Mouse (Mus musculus) hindbrain, embryonic 10.5 days (tissue): ENCODE measurements at regions not wholly inside any gene's neighbourhood (a gene's known extent, or its start where the extent isn't known, plus 50 kb on each side); places are given as distances from the start of the nearest gene placed in this dataset.
A peak's percentile ranks its signal among the peaks of the same experiment; 100 is the strongest.

Experiments
- DNase-seq: peaks from one replicate; pipeline ENCODE4 v3.0.0-alpha.2; 2017; ENCODE audit warnings: low spot score
- H3K27ac ChIP-seq: fragments of 300-500 bp; sonication (generic); 2 replicates; pipeline ENCODE4 v1.5.1; 2016; ENCODE audit warnings: mild to moderate bottlenecking, moderate library complexity
- H3K27me3 ChIP-seq: fragments of 300-500 bp; sonication (generic); 2 replicates; pipeline ENCODE4 v1.6.1; 2016; ENCODE audit warnings: mild to moderate bottlenecking; ENCODE audit not compliant: poor library complexity, insufficient read depth, severe bottlenecking
- H3K36me3 ChIP-seq: fragments of 300-500 bp; sonication (generic); 2 replicates; pipeline ENCODE4 v1.6.1; 2016; ENCODE audit warnings: mild to moderate bottlenecking, moderate library complexity
- H3K4me1 ChIP-seq: fragments of 300-500 bp; sonication (generic); replicated peaks from 2 replicates; pipeline ENCODE4 v1.6.1; 2016; ENCODE audit warnings: mild to moderate bottlenecking
- H3K4me3 ChIP-seq: fragments of 300-500 bp; sonication (generic); 2 replicates; pipeline ENCODE4 v1.5.1; 2016; ENCODE audit warnings: mild to moderate bottlenecking, moderate library complexity
- H3K9me3 ChIP-seq: fragments of 300-500 bp; sonication (generic); 2 replicates; pipeline ENCODE4 v1.6.1; 2016; ENCODE audit warnings: mild to moderate bottlenecking, moderate library complexity
- WGBS: fragments of 180-500 bp; shearing (Covaris S2); methylation state at CpG from one replicate; pipeline ENCODE4 v1.1.7; 2016; 5-methylcytosine and 5-hydroxymethylcytosine counted together

- Histone ChIP-seq H3K4me3 (no peak overlapping the region), H3K9me3 (no peaks in the 10 kb centered on the region), H3K36me3 (no peaks in the 10 kb centered on the region), H3K4me1 (peaks cover 2% of the 10 kb centered on the region; the same call in 1 of the 2 replicates), H3K27ac (no peak overlapping the region), H3K27me3 (no peaks in the 10 kb centered on the region)
- 72% methylated on average over 5 of the region's 5 CpGs for WGBS
- DNase-seq, result no peak
Observed at GRCm38 (mm10) chr15:59882444-59882843, 134.0 kb downstream of the 4933412E24Rik start.

DNA sequence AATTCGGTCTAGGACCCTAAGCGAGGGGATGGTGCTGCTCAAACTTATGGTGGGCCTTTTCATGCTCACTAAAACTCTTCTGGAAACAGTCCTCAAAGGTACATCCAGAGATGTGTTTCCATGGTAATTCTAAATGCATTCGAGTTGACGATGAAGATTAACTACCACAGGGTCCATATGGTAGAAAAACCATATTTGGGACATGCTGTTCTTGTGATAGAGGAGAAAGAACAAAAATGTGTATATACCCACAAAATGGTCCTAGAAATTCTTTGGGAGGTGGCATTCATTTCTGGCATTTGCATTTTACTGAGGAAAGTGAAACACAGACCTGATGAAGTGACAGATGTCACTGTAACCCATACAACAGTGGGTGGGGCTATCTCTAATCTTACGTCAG, 136.0 kb downstream of the 4933412E24Rik start:
- no peaks in the 10 kb centered on the region for H3K36me3 ChIP-seq
- no peaks in the 10 kb centered on the region for H3K27me3 ChIP-seq
- no peak overlapping the region for H3K4me3 ChIP-seq
- H3K9me3 ChIP-seq, result no peaks in the 10 kb centered on the region
- H3K4me1 ChIP-seq, result no peaks in the 10 kb centered on the region
- WGBS, result 91% methylated on average over 5 of the region's 5 CpGs
- H3K27ac ChIP-seq, result no peak overlapping the region
- DNase-seq, result no peak

DNA sequence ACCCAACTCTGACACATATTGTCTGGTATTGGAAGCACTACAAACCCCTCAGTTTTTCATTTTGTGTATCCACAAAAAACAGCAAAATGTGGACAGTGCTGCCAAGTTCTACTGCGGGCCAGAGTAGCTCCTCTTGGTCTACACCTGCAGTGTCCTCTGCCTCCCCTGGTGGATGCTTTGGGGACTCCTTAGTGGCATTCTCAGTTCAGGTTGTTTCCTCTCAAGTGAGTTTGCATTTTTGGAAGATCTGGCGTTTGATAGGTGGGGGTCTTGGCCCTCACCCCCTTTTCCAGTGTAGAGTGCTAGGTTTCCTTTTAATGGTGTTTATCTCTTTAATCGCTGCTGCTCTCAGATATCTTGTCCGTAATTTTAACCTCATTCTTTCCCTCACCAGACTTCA, 137.1 kb downstream of the 4933412E24Rik start:
- DNase-seq, result no peak
- H3K4me3 ChIP-seq, result no peak overlapping the region
- 86% methylated on average over 4 of the region's 4 CpGs for WGBS
- H3K9me3 ChIP-seq, result no peaks in the 10 kb centered on the region
- no peaks in the 10 kb centered on the region for H3K36me3 ChIP-seq
- H3K27ac ChIP-seq, result no peak overlapping the region
- no peaks in the 10 kb centered on the region for H3K27me3 ChIP-seq
- H3K4me1 ChIP-seq, result no peaks in the 10 kb centered on the region

- no peak for DNase-seq
- no peaks in the 10 kb centered on the region for H3K27me3 ChIP-seq
- no peak overlapping the region for H3K27ac ChIP-seq
- no peaks in the 10 kb centered on the region for H3K9me3 ChIP-seq
- no peaks in the 10 kb centered on the region for H3K36me3 ChIP-seq
- no peaks in the 10 kb centered on the region for H3K4me1 ChIP-seq
- 77% methylated on average over 7 of the region's 7 CpGs for WGBS
- no peak overlapping the region for H3K4me3 ChIP-seq
Observed at GRCm38 (mm10) chr15:59876279-59876742, 140.1 kb downstream of the 4933412E24Rik start.

- Histone ChIP-seq H3K36me3 (no peaks in the 10 kb centered on the region), H3K27me3 (no peaks in the 10 kb centered on the region), H3K9me3 (no peaks in the 10 kb centered on the region), H3K27ac (no peak overlapping the region), H3K4me1 (no peaks in the 10 kb centered on the region), H3K4me3 (no peak overlapping the region)
- WGBS, result 87% methylated on average over 8 of the region's 8 CpGs
- no peak for DNase-seq
Observed at GRCm38 (mm10) chr15:59866701-59867100, 149.7 kb downstream of the 4933412E24Rik start.

GRCm38 (mm10) chr15:59864746-59865499, 151.5 kb downstream of the 4933412E24Rik start:
- 57% methylated on average over 18 of the region's 18 CpGs for WGBS
- Histone ChIP-seq H3K36me3 (no peaks in the 10 kb centered on the region), H3K4me1 (no peaks in the 10 kb centered on the region), H3K27ac (no peak overlapping the region), H3K9me3 (no peaks in the 10 kb centered on the region), H3K27me3 (no peaks in the 10 kb centered on the region), H3K4me3 (no peak overlapping the region)
- DNase-seq, result peak; percentile 48

DNA sequence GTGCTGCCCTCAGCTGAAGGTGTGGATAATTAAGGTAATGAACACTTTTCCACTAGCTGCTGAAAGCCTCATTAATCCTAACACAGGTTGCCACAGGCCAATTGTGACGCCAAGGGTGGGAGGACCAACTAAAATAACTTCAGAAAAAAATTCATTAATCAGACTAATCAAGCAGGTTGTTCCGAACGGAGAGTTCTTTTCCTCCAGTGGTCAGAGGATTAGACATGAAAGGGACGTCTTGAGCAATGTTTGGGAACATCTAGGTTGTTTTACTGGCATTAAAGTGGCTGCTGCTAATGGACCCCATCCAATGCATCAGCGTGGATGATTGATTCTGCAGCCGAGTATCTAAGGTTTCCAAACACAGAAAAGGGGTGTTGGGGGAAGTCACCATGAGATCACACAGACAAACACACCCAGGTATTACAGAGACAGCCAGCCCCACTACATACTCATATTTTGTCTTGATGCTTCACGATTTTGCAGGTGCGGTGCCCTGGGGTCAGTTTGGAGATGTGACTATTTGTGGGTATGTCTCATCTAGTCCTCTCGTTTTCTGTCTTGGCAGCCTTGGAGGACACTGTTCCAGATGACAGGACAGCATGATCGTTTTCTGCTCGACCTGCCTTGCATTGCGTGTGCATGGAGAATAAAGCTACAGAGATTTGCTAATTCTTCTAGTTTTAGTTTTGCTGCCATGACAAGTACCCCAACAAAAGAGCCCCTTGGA, 164.0 kb downstream of the 4933412E24Rik start:
- no peak for DNase-seq
- H3K4me3 ChIP-seq, result no peak overlapping the region
- H3K4me1 ChIP-seq, result no peaks in the 10 kb centered on the region
- H3K9me3 ChIP-seq, result no peaks in the 10 kb centered on the region
- 85% methylated on average over 12 of the region's 12 CpGs for WGBS
- H3K27me3 ChIP-seq, result no peaks in the 10 kb centered on the region
- H3K36me3 ChIP-seq, result no peaks in the 10 kb centered on the region
- H3K27ac ChIP-seq, result no peak overlapping the region

DNA sequence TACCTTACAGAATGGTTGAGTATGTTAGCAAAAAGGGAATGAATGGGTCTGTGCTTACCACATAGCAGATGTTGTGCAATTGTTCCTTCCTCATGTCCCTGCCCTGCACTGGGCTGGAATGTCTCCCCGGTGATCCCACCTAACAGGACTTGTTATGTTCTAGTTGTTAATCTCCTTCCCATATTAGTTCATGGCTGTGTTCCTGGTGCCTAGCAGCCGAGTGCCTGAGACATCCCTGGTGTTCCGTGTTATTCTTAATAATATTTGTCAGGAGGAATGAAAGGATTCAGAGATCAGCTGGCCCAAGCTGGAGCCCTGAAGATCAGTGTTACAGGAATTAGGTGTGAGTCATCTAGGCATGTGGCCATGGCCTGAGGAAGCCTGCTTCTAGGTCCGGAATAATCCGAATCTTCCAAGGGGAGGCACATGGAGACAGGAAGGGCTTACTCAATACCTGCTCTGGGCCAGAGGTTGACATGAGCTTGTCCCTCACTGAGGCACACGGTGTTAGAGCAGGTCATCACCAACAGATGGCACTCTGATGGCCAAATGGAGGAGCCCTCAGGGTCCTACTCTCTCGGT, 171.2 kb downstream of the 4933412E24Rik start:
- H3K27ac ChIP-seq, result no peak overlapping the region
- no peaks in the 10 kb centered on the region for H3K9me3 ChIP-seq
- H3K36me3 ChIP-seq, result no peaks in the 10 kb centered on the region
- H3K4me3 ChIP-seq, result no peak overlapping the region
- 75% methylated on average over 7 of the region's 7 CpGs for WGBS
- DNase-seq, result no peak
- no peaks in the 10 kb centered on the region for H3K4me1 ChIP-seq
- H3K27me3 ChIP-seq, result no peaks in the 10 kb centered on the region

DNA sequence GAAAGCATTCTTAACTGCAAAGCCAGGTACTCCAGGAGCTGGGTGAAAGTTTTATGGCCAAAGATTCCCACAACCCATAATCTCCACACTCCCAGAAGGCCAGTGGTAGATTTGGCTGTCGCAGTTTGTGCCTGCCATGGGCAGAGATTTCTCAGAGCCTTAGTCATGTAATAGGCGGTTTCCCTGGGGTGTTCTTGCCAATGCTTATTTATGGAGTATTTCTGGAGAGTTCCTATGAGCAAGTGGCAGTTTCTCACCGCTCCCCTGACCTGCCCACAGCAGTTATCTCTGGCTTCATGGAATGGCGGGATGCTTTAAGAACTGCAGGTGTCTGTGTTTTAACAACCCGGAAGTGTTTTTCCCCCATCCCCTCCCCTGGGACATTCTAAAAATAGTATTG, 179.8 kb downstream of the 4933412E24Rik start:
- Histone ChIP-seq H3K4me1 (no peaks in the 10 kb centered on the region), H3K9me3 (no peaks in the 10 kb centered on the region), H3K27me3 (no peaks in the 10 kb centered on the region), H3K4me3 (no peak overlapping the region), H3K27ac (no peak overlapping the region), H3K36me3 (no peaks in the 10 kb centered on the region)
- no peak for DNase-seq
- 87% methylated on average over 5 of the region's 5 CpGs for WGBS

DNA sequence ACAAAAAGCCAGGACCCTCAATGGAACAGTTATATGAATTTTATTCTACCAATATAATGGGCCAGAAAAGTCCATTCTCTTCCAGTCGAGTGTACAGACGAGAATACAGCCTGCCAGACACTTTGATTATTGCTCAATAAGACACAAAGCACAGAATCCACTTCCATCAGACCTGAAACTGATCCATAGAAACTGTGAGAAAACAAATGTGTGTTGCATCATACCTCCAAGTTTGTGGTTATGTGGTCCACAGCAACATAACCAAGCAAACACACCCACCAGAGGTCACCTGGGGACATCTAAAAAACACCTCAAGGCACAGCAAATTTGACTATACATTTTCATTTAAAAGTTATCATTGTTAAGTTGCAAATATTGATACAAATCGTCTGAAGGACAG, 183.2 kb downstream of the 4933412E24Rik start:
- no peak overlapping the region for H3K27ac ChIP-seq
- H3K36me3 ChIP-seq, result no peaks in the 10 kb centered on the region
- 80% methylated on average over 3 of the region's 3 CpGs for WGBS
- DNase-seq, result no peak
- no peak overlapping the region for H3K4me3 ChIP-seq
- no peaks in the 10 kb centered on the region for H3K27me3 ChIP-seq
- H3K4me1 ChIP-seq, result no peaks in the 10 kb centered on the region
- H3K9me3 ChIP-seq, result no peaks in the 10 kb centered on the region

GRCm38 (mm10) chr15:59831481-59831880, 184.9 kb downstream of the 4933412E24Rik start:
- no peak for DNase-seq
- Histone ChIP-seq H3K9me3 (no peaks in the 10 kb centered on the region), H3K36me3 (no peaks in the 10 kb centered on the region), H3K27me3 (no peaks in the 10 kb centered on the region), H3K4me1 (peaks cover 10% of the 10 kb centered on the region), H3K27ac (no peak overlapping the region), H3K4me3 (no peak overlapping the region)
- 92% methylated on average over 2 of the region's 2 CpGs for WGBS

- no peaks in the 10 kb centered on the region for H3K27me3 ChIP-seq
- DNase-seq, result no peak
- H3K4me3 ChIP-seq, result no peak overlapping the region
- H3K9me3 ChIP-seq, result no peaks in the 10 kb centered on the region
- 86% methylated on average over 17 of the region's 17 CpGs for WGBS
- H3K27ac ChIP-seq, result no peak overlapping the region
- peaks cover 16% of the 10 kb centered on the region for H3K4me1 ChIP-seq
- no peaks in the 10 kb centered on the region for H3K36me3 ChIP-seq
Observed at GRCm38 (mm10) chr15:59830553-59831462, 185.6 kb downstream of the 4933412E24Rik start.
